Mouse (Mus musculus): ENCODE measurements around the gene Stra6. TPM values are rescaled to one million over a fixed set of nuclear protein-coding genes. Genes with fewer than 3 reads are reported as not detected.

Gene Stra6
- polyA plus RNA-seq, 1 experiment from 2014 or later = 21.8 TPM

- H3K27ac ChIP-seq (ENCODE audit: low read depth, low read length) = no peak overlapping the region
- H3K27me3 ChIP-seq (ENCODE audit: control insufficient read depth, insufficient read depth, low read length) = no peaks in the 10 kb centered on the region
- DNase-seq (ENCODE audit: low spot score) = no peak
- ATAC-seq (replicated peaks; ENCODE audit: low FRiP score) = no peak
- H3K36me3 ChIP-seq (ENCODE audit: control insufficient read depth, insufficient read depth, low read length) = no peaks in the 10 kb centered on the region
- H3K4me2 ChIP-seq (ENCODE audit: low read depth, low read length, severe bottlenecking) = no peak overlapping the region
- no peaks in the 10 kb centered on the region for H3K9me3 ChIP-seq (ENCODE audit: control insufficient read depth, low read length)
- peaks cover 10% of the 10 kb centered on the region for H3K4me1 ChIP-seq (replicated peaks; ENCODE audit: control insufficient read depth, insufficient read depth, low read length)
- whole genome bisulfite sequencing = 62% methylated on average over 7 of the region's 7 CpGs
- no peak overlapping the region for H3K9ac ChIP-seq (ENCODE audit: low read length)
- H3K4me3 ChIP-seq (ENCODE audit: low read depth, low read length) = no peak overlapping the region
These were observed 29.1 kb downstream of the Stra6 start for GRCm38 (mm10) chr9:58092581-58093269.

GRCm38 (mm10) chr9:58093776-58094175, 30.2 kb downstream of the Stra6 start:
- H3K27me3 ChIP-seq (ENCODE audit: control insufficient read depth, insufficient read depth, low read length) = no peaks in the 10 kb centered on the region
- no peak overlapping the region for H3K9ac ChIP-seq (ENCODE audit: low read length)
- 80% methylated on average over 3 of the region's 3 CpGs for WGBS
- H3K36me3 ChIP-seq (ENCODE audit: control insufficient read depth, insufficient read depth, low read length) = no peaks in the 10 kb centered on the region
- no peak overlapping the region for H3K4me3 ChIP-seq (ENCODE audit: low read depth, low read length)
- DNase-seq (ENCODE audit: low spot score) (no peak), ATAC-seq (replicated peaks; ENCODE audit: low FRiP score) (no peak)
- no peak overlapping the region for H3K27ac ChIP-seq (ENCODE audit: low read depth, low read length)
- peaks cover 10% of the 10 kb centered on the region; the same call in 1 of the 2 replicates for H3K4me1 ChIP-seq (replicated peaks; ENCODE audit: control insufficient read depth, insufficient read depth, low read length)
- no peak overlapping the region for H3K4me2 ChIP-seq (ENCODE audit: low read depth, low read length, severe bottlenecking)
- no peaks in the 10 kb centered on the region for H3K9me3 ChIP-seq (ENCODE audit: control insufficient read depth, low read length)

GRCm38 (mm10) chr9:58095977-58096376, 32.4 kb downstream of the Stra6 start:
- Histone ChIP-seq H3K9me3 (ENCODE audit: control insufficient read depth, low read length) (no peaks in the 10 kb centered on the region), H3K27me3 (ENCODE audit: control insufficient read depth, insufficient read depth, low read length) (no peaks in the 10 kb centered on the region), H3K36me3 (ENCODE audit: control insufficient read depth, insufficient read depth, low read length) (no peaks in the 10 kb centered on the region), H3K4me3 (ENCODE audit: low read depth, low read length) (no peak overlapping the region), H3K4me1 (replicated peaks; ENCODE audit: control insufficient read depth, insufficient read depth, low read length) (peaks cover 10% of the 10 kb centered on the region; the same call in 1 of the 2 replicates), H3K4me2 (ENCODE audit: low read depth, low read length, severe bottlenecking) (no peak overlapping the region), H3K27ac (ENCODE audit: low read depth, low read length) (no peak overlapping the region; the same call in 1 of the 2 replicates), H3K9ac (ENCODE audit: low read length) (no peak overlapping the region)
- WGBS = 86% methylated on average over 6 of the region's 6 CpGs
- ATAC-seq (replicated peaks; ENCODE audit: low FRiP score) (no peak), DNase-seq (ENCODE audit: low spot score) (no peak)

GRCm38 (mm10) chr9:58096629-58097301, 33.2 kb downstream of the Stra6 start:
- H3K9ac ChIP-seq (ENCODE audit: low read length) = no peak overlapping the region
- no peak for DNase-seq (ENCODE audit: low spot score)
- H3K27ac ChIP-seq (ENCODE audit: low read depth, low read length) = peak overlapping the region; percentile 51; the same call in 1 of the 2 replicates
- no peaks in the 10 kb centered on the region for H3K36me3 ChIP-seq (ENCODE audit: control insufficient read depth, insufficient read depth, low read length)
- 67% methylated on average over 5 of the region's 5 CpGs for WGBS
- peak; percentile 70; the same call in 1 of the 2 replicates for ATAC-seq (replicated peaks; ENCODE audit: low FRiP score)
- H3K27me3 ChIP-seq (ENCODE audit: control insufficient read depth, insufficient read depth, low read length) = no peaks in the 10 kb centered on the region
- H3K4me2 ChIP-seq (ENCODE audit: low read depth, low read length, severe bottlenecking) = no peak overlapping the region
- peaks cover 10% of the 10 kb centered on the region; the same call in 1 of the 2 replicates for H3K4me1 ChIP-seq (replicated peaks; ENCODE audit: control insufficient read depth, insufficient read depth, low read length)
- H3K9me3 ChIP-seq (ENCODE audit: control insufficient read depth, low read length) = no peaks in the 10 kb centered on the region
- H3K4me3 ChIP-seq (ENCODE audit: low read depth, low read length) = no peak overlapping the region

GRCm38 (mm10) chr9:58099836-58100565, 36.4 kb downstream of the Stra6 start:
- Histone ChIP-seq H3K27me3 (ENCODE audit: control insufficient read depth, insufficient read depth, low read length) (no peaks in the 10 kb centered on the region), H3K36me3 (ENCODE audit: control insufficient read depth, insufficient read depth, low read length) (no peaks in the 10 kb centered on the region), H3K4me1 (replicated peaks; ENCODE audit: control insufficient read depth, insufficient read depth, low read length) (peaks cover 10% of the 10 kb centered on the region; the same call in 1 of the 2 replicates), H3K27ac (ENCODE audit: low read depth, low read length) (peak overlapping the region; percentile 57), H3K4me2 (ENCODE audit: low read depth, low read length, severe bottlenecking) (no peak overlapping the region), H3K9me3 (ENCODE audit: control insufficient read depth, low read length) (no peaks in the 10 kb centered on the region), H3K9ac (ENCODE audit: low read length) (no peak overlapping the region), H3K4me3 (ENCODE audit: low read depth, low read length) (no peak overlapping the region)
- WGBS = 85% methylated on average over 5 of the region's 5 CpGs
- no peak for ATAC-seq (replicated peaks; ENCODE audit: low FRiP score)
- no peak for DNase-seq (ENCODE audit: low spot score)

- no peak for DNase-seq (ENCODE audit: low spot score)
- Histone ChIP-seq H3K4me1 (replicated peaks; ENCODE audit: control insufficient read depth, insufficient read depth, low read length) (peaks cover 2% of the 10 kb centered on the region; the same call in 1 of the 2 replicates), H3K27ac (ENCODE audit: low read depth, low read length) (no peak overlapping the region)
These were observed 38.4 kb downstream of the Stra6 start for GRCm38 (mm10) chr9:58102013-58102412.

GRCm38 (mm10) chr9:58103647-58104046, 40.1 kb downstream of the Stra6 start:
- peaks cover 2% of the 10 kb centered on the region; the same call in 1 of the 2 replicates for H3K4me1 ChIP-seq (replicated peaks; ENCODE audit: control insufficient read depth, insufficient read depth, low read length)
- no peak overlapping the region for H3K4me3 ChIP-seq (ENCODE audit: low read depth, low read length)
- H3K36me3 ChIP-seq (ENCODE audit: control insufficient read depth, insufficient read depth, low read length) = no peaks in the 10 kb centered on the region
- no peak overlapping the region for H3K27ac ChIP-seq (ENCODE audit: low read depth, low read length)
- no peaks in the 10 kb centered on the region for H3K9me3 ChIP-seq (ENCODE audit: control insufficient read depth, low read length)
- WGBS = 50% methylated on average over 6 of the region's 6 CpGs
- no peak overlapping the region for H3K9ac ChIP-seq (ENCODE audit: low read length)
- ATAC-seq (replicated peaks; ENCODE audit: low FRiP score) (no peak; the same call in 1 of the 2 replicates), DNase-seq (ENCODE audit: low spot score) (no peak)
- H3K4me2 ChIP-seq (ENCODE audit: low read depth, low read length, severe bottlenecking) = no peak overlapping the region
- H3K27me3 ChIP-seq (ENCODE audit: control insufficient read depth, insufficient read depth, low read length) = no peaks in the 10 kb centered on the region

More at GRCm38 (mm10) chr9:58102013-58102412, 38.4 kb downstream of the Stra6 start:
- Histone ChIP-seq H3K9ac (ENCODE audit: low read length) (no peak overlapping the region), H3K9me3 (ENCODE audit: control insufficient read depth, low read length) (no peaks in the 10 kb centered on the region), H3K36me3 (ENCODE audit: control insufficient read depth, insufficient read depth, low read length) (no peaks in the 10 kb centered on the region), H3K4me2 (ENCODE audit: low read depth, low read length, severe bottlenecking) (no peak overlapping the region), H3K27me3 (ENCODE audit: control insufficient read depth, insufficient read depth, low read length) (no peaks in the 10 kb centered on the region), H3K4me3 (ENCODE audit: low read depth, low read length) (no peak overlapping the region)
- WGBS = 81% methylated on average over 4 of the region's 4 CpGs
- no peak for ATAC-seq (replicated peaks; ENCODE audit: low FRiP score)

GRCm38 (mm10) chr9:58105595-58106169, 42.1 kb downstream of the Stra6 start:
- ATAC-seq (replicated peaks; ENCODE audit: low FRiP score) = no peak
- Histone ChIP-seq H3K4me3 (ENCODE audit: low read depth, low read length) (no peak overlapping the region), H3K27ac (ENCODE audit: low read depth, low read length) (no peak overlapping the region), H3K9me3 (ENCODE audit: control insufficient read depth, low read length) (no peaks in the 10 kb centered on the region), H3K4me1 (replicated peaks; ENCODE audit: control insufficient read depth, insufficient read depth, low read length) (peaks cover 2% of the 10 kb centered on the region; the same call in 1 of the 2 replicates), H3K36me3 (ENCODE audit: control insufficient read depth, insufficient read depth, low read length) (no peaks in the 10 kb centered on the region), H3K27me3 (ENCODE audit: control insufficient read depth, insufficient read depth, low read length) (no peaks in the 10 kb centered on the region), H3K9ac (ENCODE audit: low read length) (no peak overlapping the region), H3K4me2 (ENCODE audit: low read depth, low read length, severe bottlenecking) (no peak overlapping the region)
- 70% methylated on average over 15 of the region's 15 CpGs for WGBS
- DNase-seq (ENCODE audit: low spot score) = no peak
